Mouse (Mus musculus): ENCODE data around the gene Cip2a. TPM values are rescaled to one million over a fixed set of nuclear protein-coding genes. Genes with fewer than 3 reads are reported as not detected.

The Cip2a gene
- polyA plus RNA-seq, 1 experiment from 2014 or later = 27.2 TPM

DNA sequence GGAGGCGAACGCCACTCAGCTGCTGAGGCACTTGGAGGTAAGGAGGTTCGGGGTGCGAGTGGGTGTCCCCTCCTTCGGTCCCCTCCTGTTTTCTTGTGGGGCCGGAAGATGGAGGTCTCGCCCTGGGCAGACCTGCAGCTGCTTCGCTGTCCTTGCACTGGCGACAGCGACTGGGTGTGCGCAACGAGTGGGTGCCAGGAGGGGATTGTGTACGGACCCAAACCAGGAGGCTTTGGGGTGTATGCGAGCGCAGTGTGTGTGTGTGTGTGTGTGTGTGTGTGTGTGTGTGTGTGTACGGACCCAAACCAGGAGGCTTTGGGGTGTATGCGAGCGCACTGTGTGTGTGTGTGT lies 333 bp downstream of the Cip2a start:
- Histone ChIP-seq H3K27ac (ENCODE audit: low read depth) (peak overlapping the region; percentile 47; the same call in 1 of the 2 replicates), H3K4me2 (ENCODE audit: low read length) (peak overlapping the region; percentile 61), H3K27me3 (replicated peaks; ENCODE audit: control insufficient read depth, insufficient read depth, low read length) (no peaks in the 10 kb centered on the region), H3K4me3 (ENCODE audit: low read depth, low read length) (peak overlapping the region; percentile 85), H3K9me3 (ENCODE audit: control insufficient read depth, low read length) (no peaks in the 10 kb centered on the region), H3K9ac (ENCODE audit: low read length) (peak overlapping the region; percentile 98), H3K36me3 (ENCODE audit: control insufficient read depth, insufficient read depth, low read length) (peaks cover 16% of the 10 kb centered on the region; the same call in 1 of the 2 replicates), H3K4me1 (replicated peaks; ENCODE audit: control insufficient read depth, insufficient read depth, low read length) (peaks cover 17% of the 10 kb centered on the region)
- DNase-seq (ENCODE audit: low spot score) = no peak
- 0% methylated on average over 18 of the region's 18 CpGs for WGBS
- ATAC-seq (replicated peaks; ENCODE audit: low FRiP score, low TSS enrichment, low read depth) = peak; percentile 36

DNA sequence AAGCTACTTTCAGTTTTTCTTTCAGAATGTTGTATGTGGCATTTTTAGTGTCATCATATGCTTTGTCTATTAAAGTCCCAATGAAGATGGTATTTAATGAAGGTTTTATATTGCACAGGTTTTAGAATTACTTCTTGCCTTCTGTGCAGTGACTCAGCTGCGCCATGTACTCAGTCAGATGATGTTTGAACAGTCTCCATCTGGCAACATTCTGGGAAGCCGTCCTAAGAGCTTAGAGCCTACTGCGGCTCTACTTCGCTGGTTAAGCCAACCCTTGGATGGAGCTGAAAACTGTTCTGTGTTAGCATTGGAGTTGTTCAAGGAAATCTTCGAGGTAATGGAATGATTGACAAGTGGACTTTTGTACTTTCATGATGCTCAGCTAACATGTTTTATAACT lies 10.2 kb downstream of the Cip2a start:
- WGBS = 91% methylated on average over 5 of the region's 5 CpGs
- H3K36me3 ChIP-seq (ENCODE audit: control insufficient read depth, insufficient read depth, low read length) = peaks cover 70% of the 10 kb centered on the region
- ATAC-seq (replicated peaks; ENCODE audit: low FRiP score, low TSS enrichment, low read depth) (no peak), DNase-seq (ENCODE audit: low spot score) (no peak)
- no peak overlapping the region for H3K4me2 ChIP-seq (ENCODE audit: low read length)
- no peak overlapping the region for H3K4me3 ChIP-seq (ENCODE audit: low read depth, low read length)
- H3K9ac ChIP-seq (ENCODE audit: low read length) = no peak overlapping the region
- no peaks in the 10 kb centered on the region for H3K4me1 ChIP-seq (replicated peaks; ENCODE audit: control insufficient read depth, insufficient read depth, low read length)
- H3K27ac ChIP-seq (ENCODE audit: low read depth) = no peak overlapping the region
- H3K9me3 ChIP-seq (ENCODE audit: control insufficient read depth, low read length) = no peaks in the 10 kb centered on the region
- H3K27me3 ChIP-seq (replicated peaks; ENCODE audit: control insufficient read depth, insufficient read depth, low read length) = no peaks in the 10 kb centered on the region

DNA sequence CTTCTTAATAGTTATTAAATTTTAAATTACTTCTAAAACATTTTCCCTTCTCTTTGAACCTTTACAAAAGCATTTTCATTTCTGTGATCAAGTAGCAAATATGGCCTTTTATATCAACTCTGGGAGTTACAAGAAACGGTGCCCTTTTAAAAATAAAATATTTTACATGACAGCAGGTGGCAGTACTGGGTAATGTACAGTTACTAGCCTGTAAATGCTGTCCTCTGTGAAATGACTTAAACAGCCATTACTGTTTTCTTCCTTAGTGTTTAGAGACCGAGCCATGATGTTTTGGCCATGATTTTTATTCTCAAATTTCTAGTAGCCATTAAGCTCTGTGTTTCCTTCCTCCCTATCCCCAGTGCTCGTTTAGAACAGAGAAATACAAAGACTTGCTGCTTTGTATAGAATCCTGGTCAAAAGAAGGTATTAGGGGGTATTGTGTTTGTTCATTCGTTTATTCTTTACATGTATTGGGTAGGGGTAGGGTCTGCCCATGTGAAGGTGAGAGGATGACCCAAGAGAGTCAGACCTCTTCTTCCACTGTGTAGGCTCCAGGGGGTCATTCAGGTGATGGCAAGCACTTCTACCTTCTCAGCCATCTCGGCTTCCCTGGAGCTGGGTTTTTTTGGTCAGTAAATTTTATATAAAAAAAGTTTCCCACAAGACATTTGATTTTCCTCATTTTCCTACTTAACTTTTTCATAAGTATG lies 22.8 kb downstream of the Cip2a start:
- WGBS = 85% methylated on average over 5 of the region's 5 CpGs
- no peak overlapping the region for H3K27ac ChIP-seq (ENCODE audit: low read depth)
- no peaks in the 10 kb centered on the region for H3K4me1 ChIP-seq (replicated peaks; ENCODE audit: control insufficient read depth, insufficient read depth, low read length)
- no peak for ATAC-seq (replicated peaks; ENCODE audit: low FRiP score, low TSS enrichment, low read depth)
- DNase-seq (ENCODE audit: low spot score) = no peak
- peaks cover 53% of the 10 kb centered on the region for H3K36me3 ChIP-seq (ENCODE audit: control insufficient read depth, insufficient read depth, low read length)
- H3K4me2 ChIP-seq (ENCODE audit: low read length) = no peak overlapping the region
- H3K9me3 ChIP-seq (ENCODE audit: control insufficient read depth, low read length) = no peaks in the 10 kb centered on the region
- H3K27me3 ChIP-seq (replicated peaks; ENCODE audit: control insufficient read depth, insufficient read depth, low read length) = no peaks in the 10 kb centered on the region
- no peak overlapping the region for H3K9ac ChIP-seq (ENCODE audit: low read length)
- no peak overlapping the region for H3K4me3 ChIP-seq (ENCODE audit: low read depth, low read length)

DNA sequence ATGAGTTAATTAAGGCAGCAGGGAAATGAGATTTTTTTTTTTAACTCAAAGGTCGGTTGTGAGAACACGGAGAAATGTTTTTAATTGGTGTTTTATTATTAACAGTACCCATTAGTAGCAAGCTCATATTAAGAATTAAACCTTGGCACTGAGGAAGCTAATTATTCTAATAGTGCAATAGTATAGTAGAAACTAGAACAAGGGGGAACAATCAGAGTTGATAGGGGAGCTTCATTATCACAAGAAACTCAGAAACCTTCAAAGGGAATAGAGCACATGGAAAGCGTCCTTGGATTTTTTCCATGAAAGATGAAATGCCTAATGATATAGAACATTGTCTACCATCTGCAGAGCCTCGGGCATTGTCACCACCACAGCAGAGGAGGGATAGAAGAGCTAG lies 41.9 kb downstream of the Cip2a start:
- H3K4me3 ChIP-seq (ENCODE audit: low read depth, low read length) = no peak overlapping the region
- DNase-seq (ENCODE audit: low spot score) = no peak
- H3K9ac ChIP-seq (ENCODE audit: low read length) = no peak overlapping the region
- H3K4me2 ChIP-seq (ENCODE audit: low read length) = no peak overlapping the region
- 79% methylated on average over 4 of the region's 4 CpGs for WGBS
- ATAC-seq (replicated peaks; ENCODE audit: low FRiP score, low TSS enrichment, low read depth) = no peak
- H3K4me1 ChIP-seq (replicated peaks; ENCODE audit: control insufficient read depth, insufficient read depth, low read length) = no peaks in the 10 kb centered on the region
- H3K9me3 ChIP-seq (ENCODE audit: control insufficient read depth, low read length) = no peaks in the 10 kb centered on the region
- no peaks in the 10 kb centered on the region for H3K27me3 ChIP-seq (replicated peaks; ENCODE audit: control insufficient read depth, insufficient read depth, low read length)
- no peak overlapping the region for H3K27ac ChIP-seq (ENCODE audit: low read depth)
- H3K36me3 ChIP-seq (ENCODE audit: control insufficient read depth, insufficient read depth, low read length) = no peaks in the 10 kb centered on the region

DNA sequence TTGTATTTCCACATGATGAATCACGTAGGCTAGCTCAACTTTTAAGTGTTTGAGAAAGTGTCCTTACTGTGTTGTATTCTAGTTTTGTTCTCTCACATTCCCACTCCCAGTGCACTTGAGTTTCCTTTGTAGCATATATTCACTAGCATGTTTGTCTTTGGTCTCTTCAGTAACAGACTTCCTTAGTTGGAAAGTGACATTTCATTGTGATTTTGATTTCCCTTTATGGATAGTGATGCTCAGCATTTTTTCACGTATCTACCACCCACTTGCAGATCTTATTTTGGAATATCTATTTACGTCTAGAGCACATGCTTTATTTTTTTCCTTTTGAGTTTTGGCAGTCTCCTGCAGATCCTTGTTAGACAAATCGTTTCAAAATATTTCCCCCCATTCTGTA lies 43.8 kb downstream of the Cip2a start:
- WGBS = 76% methylated on average over 4 of the region's 4 CpGs
- Histone ChIP-seq H3K4me2 (ENCODE audit: low read length) (no peak overlapping the region), H3K36me3 (ENCODE audit: control insufficient read depth, insufficient read depth, low read length) (no peaks in the 10 kb centered on the region), H3K9me3 (ENCODE audit: control insufficient read depth, low read length) (no peaks in the 10 kb centered on the region), H3K4me3 (ENCODE audit: low read depth, low read length) (no peak overlapping the region), H3K27ac (ENCODE audit: low read depth) (no peak overlapping the region), H3K27me3 (replicated peaks; ENCODE audit: control insufficient read depth, insufficient read depth, low read length) (no peaks in the 10 kb centered on the region), H3K9ac (ENCODE audit: low read length) (no peak overlapping the region), H3K4me1 (replicated peaks; ENCODE audit: control insufficient read depth, insufficient read depth, low read length) (no peaks in the 10 kb centered on the region)
- DNase-seq (ENCODE audit: low spot score) (no peak), ATAC-seq (replicated peaks; ENCODE audit: low FRiP score, low TSS enrichment, low read depth) (no peak)

DNA sequence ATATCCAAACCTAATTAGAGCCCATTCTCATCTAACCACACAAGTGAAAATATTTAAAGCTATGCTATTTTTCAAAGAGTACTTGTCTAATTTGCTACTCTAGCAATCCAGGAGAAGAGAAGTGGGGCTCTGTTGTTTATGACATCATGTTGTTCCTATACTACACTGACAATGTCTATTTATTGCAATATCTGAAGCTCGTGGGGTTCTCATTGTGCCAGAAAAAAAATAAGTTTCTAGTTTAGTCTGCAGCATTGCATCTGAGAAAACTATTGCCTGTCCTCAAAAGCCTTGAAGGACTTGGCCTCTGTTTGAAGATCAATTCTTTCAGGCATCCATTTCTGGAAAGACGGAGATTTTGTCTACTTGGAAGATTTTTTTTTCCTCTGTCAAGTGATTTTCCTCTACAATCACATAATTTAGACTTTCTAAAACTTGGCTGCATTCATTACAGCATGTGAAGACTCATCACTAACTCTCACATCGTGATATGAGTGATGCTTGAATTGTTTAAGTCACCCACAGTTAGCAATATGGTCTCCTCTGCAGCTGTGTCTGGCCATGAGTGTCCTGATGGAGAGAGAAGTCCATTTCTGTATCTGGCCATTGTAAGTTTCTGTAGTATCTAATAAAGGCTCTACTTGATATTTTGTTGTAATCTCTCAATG lies 46.7 kb downstream of the Cip2a start:
- 85% methylated on average over 3 of the region's 3 CpGs for WGBS
- Histone ChIP-seq H3K27me3 (replicated peaks; ENCODE audit: control insufficient read depth, insufficient read depth, low read length) (no peaks in the 10 kb centered on the region), H3K4me2 (ENCODE audit: low read length) (no peak overlapping the region), H3K27ac (ENCODE audit: low read depth) (no peak overlapping the region), H3K9me3 (ENCODE audit: control insufficient read depth, low read length) (no peaks in the 10 kb centered on the region), H3K4me3 (ENCODE audit: low read depth, low read length) (no peak overlapping the region), H3K4me1 (replicated peaks; ENCODE audit: control insufficient read depth, insufficient read depth, low read length) (no peaks in the 10 kb centered on the region), H3K9ac (ENCODE audit: low read length) (no peak overlapping the region), H3K36me3 (ENCODE audit: control insufficient read depth, insufficient read depth, low read length) (no peaks in the 10 kb centered on the region)
- ATAC-seq (replicated peaks; ENCODE audit: low FRiP score, low TSS enrichment, low read depth) = no peak
- no peak for DNase-seq (ENCODE audit: low spot score)

DNA sequence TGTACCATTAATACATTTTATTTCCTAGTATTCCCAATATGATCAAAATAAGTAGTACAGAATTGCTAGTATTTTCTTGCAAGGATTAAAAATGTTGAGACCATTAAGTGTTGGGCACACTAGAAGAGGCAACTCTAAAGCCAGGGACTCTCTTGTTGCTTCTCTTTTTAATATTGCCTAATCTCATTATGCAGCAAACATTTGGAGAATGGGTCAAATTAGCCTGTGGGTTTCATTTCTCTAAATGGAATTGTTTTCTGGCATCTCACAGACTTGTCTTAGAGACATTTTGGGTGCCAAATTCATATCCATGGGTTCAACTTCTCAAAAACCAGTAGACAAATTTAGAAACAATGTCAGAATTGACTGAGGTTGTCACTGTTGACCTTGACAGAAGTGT lies 55.2 kb downstream of the Cip2a start:
- Histone ChIP-seq H3K4me3 (ENCODE audit: low read depth, low read length) (no peak overlapping the region), H3K36me3 (ENCODE audit: control insufficient read depth, insufficient read depth, low read length) (no peaks in the 10 kb centered on the region), H3K4me2 (ENCODE audit: low read length) (no peak overlapping the region), H3K27ac (ENCODE audit: low read depth) (no peak overlapping the region), H3K9ac (ENCODE audit: low read length) (no peak overlapping the region), H3K9me3 (ENCODE audit: control insufficient read depth, low read length) (no peaks in the 10 kb centered on the region), H3K4me1 (replicated peaks; ENCODE audit: control insufficient read depth, insufficient read depth, low read length) (no peaks in the 10 kb centered on the region), H3K27me3 (replicated peaks; ENCODE audit: control insufficient read depth, insufficient read depth, low read length) (no peaks in the 10 kb centered on the region)
- DNase-seq (ENCODE audit: low spot score) (no peak), ATAC-seq (replicated peaks; ENCODE audit: low FRiP score, low TSS enrichment, low read depth) (no peak)

DNA sequence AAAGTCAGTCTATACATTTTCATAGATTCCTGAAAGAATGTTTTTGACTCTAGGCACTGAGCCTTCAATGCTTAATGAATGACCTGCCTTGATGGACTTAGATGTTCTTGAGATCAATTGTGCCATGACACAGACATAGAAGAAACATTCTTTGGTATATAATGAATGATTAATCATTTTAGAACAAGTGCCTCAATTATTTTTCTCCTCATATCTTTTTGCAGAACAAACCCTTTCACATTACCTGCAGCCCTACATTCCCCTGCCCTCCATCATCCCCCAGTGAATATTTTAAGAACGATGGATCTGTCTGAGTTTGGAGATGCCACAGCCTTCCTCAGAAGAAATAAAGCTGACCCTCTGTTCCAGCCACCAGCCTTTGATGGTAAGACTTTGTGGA lies 63.2 kb downstream of the Cip2a start, which contains the start of gene Myh15:
Gene Myh15 (plus strand): TSS at position 301 of the 400 bp plus-strand sequence.
- Histone ChIP-seq H3K9me3 (ENCODE audit: control insufficient read depth, low read length) (no peaks in the 10 kb centered on the region), H3K36me3 (ENCODE audit: control insufficient read depth, insufficient read depth, low read length) (no peaks in the 10 kb centered on the region), H3K9ac (ENCODE audit: low read length) (no peak within 1 kb of the TSS), H3K4me1 (replicated peaks; ENCODE audit: control insufficient read depth, insufficient read depth, low read length) (no peaks in the 10 kb centered on the region), H3K4me2 (ENCODE audit: low read length) (no peak within 1 kb of the TSS), H3K27me3 (replicated peaks; ENCODE audit: control insufficient read depth, insufficient read depth, low read length) (no peaks in the 10 kb centered on the region), H3K4me3 (ENCODE audit: low read depth, low read length) (no peak within 1 kb of the TSS), H3K27ac (ENCODE audit: low read depth) (no peak within 1 kb of the TSS)
- 85% methylated on average over 1 of the region's 1 CpGs for WGBS
- DNase-seq (ENCODE audit: low spot score) = no peak
- ATAC-seq (replicated peaks; ENCODE audit: low FRiP score, low TSS enrichment, low read depth) = no peak
